Mouse (Mus musculus) cerebellum, postnatal 10 days (tissue): ENCODE measurements around the gene Lgals4.

Source experiments
- DNase-seq, 2 experiments: peaks; one replicate each; pipeline ENCODE4 v3.0.0; 2021; ENCODE audit warnings: mixed read lengths in 2 of 2

Gene Lgals4

DNA sequence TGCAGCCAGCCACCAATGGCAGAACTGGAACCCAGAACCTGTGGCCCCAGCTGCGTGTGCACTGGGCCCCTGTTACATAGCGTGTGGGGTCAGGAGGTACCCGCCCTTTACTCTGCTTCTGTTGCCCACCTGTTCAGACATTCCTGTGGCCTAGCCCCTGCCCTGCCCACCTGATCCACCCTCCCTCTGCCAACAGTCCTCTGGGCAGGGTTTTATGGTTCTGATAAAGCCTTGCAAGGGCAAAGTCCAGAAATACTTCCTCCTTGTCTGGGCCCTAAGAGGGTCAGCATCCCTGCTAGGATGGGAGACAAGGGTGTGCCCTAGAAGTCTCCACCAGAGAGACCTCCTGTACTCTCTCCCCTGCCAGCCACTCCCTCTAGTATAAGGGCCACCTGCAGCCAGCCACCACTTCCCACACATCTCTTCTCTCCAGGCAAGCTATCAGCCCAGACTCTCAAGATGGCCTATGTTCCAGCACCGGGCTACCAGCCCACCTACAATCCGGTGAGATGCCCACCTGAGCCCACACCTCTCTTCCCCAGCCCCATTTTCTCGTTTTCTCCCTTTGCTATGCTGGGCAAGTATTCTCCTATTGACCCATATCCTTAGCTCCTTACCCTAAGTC lies at the start of gene Lgals4:
Gene Lgals4 (plus strand): TSS at position 132 of the 625 bp plus-strand sequence.
- DNase-seq: no peak

DNA sequence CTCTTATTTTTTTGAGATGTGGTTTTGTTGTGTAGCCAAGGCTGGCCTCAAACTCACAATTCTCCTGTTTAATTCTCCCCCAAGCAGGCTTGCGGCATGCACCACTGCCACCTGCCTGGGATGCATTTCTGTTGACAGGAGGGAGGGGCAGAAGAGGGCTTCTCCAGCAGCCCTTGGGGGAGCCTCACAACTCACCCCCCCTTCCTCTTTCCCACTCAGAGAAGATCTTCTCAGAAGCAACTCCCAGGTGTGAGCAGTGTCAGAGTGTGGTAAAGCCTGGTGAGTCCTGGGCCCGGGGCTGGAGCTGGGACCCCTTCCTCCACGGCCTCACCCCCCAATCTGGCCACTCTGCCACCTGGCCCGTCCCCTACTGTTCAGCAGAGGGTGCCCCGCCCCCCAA lies 48.5 kb upstream of the Lgals4 start:
- DNase-seq: no peak

- DNase-seq: no peak
Observed at GRCm38 (mm10) chr7:28787884-28788283, 45.8 kb upstream of the Lgals4 start.

- no peak for DNase-seq
Observed at GRCm38 (mm10) chr7:28788307-28789195, 45.1 kb upstream of the Lgals4 start, which contains the start of gene Rinl. TSS of gene Rinl (plus strand) at chr7:28788969.

GRCm38 (mm10) chr7:28789235-28789634 lies 44.4 kb upstream of the Lgals4 start:
- no peak for DNase-seq

DNA sequence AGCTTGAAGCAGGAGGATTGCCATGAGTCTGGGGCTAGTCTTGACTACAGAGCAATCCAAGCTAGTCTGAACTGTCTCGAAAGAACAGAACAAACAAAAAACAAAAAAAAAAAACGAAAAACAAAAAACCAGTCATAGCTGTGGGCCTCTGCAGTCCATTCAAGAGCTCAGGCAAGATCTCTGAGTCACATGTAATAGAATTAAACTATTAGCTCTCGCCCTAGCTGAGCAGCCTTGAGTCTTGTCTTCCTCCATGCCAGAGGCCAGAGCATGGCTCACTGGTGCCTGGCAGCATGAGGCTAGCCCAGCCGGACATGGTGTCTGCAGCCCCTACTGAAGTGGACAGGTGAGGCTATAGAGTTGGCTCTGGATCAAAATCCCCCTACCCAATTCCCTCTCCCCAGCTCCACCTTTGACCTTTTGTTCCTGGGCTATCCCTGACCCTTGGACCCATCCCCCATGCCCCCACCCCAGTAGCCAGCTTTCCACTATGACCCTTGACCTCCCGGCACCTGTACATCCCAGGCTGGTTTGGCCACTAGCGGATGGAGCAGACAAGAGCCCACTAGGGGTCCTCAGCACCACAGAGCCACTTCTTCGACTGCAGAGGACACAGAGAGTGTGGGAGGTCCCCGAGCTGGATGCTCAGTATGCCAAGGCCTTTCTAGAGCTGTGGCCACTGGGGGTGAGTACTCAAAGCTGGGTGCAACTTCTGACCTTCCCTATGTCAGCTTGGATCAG lies 43.4 kb upstream of the Lgals4 start:
- DNase-seq: no peak

DNA sequence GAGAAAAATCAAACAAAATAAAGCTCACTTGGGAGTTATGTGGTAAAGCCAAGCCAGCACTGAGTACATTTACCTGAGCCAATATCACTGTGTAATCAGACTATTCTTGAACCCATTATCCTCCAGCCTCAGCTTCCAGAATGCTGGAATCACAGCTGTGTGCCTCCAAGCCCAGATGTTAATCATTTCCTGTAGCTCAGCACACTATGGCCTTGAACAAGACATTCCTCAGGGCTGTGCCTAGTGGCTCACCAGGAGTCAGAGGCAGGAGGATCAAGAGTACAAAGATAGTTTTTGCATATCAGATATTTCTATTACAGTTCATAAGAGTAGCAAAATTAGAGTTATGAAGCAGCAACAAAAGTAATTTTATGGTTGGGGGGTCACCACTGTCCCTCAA lies 41.9 kb upstream of the Lgals4 start:
- DNase-seq: no peak

GRCm38 (mm10) chr7:28792391-28793185 lies 41.1 kb upstream of the Lgals4 start:
- DNase-seq: no peak

- peak in 1 of 2 experiments; percentile 48 for DNase-seq
Observed at GRCm38 (mm10) chr7:28793834-28794233, 39.8 kb upstream of the Lgals4 start.

- no peak for DNase-seq
Observed at GRCm38 (mm10) chr7:28794496-28794895, 39.2 kb upstream of the Lgals4 start.

DNA sequence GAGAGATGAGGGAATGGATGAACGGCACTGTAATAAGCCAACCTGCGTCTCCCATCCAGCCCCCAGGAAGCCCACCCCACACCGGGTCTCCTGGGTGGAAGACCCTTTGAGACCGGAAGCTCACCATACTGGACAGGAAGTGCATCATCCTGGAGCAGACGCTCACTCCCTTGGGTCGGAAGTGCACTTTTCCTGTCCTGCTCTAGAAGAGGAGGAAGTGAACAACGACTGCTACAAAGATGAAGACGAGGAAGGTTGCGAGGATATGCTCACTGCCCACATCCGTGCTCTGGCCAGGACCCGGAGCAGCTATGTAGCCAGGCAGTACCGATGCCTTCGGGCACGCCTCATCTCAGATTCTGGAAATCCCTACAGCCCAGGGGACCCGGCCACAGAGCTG lies 37.8 kb upstream of the Lgals4 start:
- no peak for DNase-seq

GRCm38 (mm10) chr7:28796562-28796975 lies 37.1 kb upstream of the Lgals4 start:
- DNase-seq: peak; percentile 89 to 91

DNA sequence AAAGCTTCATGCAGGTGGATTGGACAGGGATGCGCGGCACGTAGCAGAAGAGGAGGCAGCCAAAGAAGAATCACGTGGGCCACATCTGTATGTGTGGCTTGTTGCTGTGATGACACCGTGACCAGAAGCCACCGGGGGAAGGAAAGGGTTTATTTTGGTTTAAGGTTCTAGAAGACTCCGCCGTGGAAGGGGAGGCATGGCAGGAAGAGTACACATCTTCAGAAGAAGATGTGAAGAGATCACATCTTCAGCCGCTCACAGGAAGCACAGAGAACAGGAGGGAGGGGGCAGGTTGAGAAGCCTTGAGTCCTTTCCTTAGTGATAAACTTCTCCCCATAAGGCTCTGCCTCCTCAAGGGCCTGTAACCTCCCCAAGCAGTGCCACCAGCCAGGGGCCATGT lies 33.7 kb upstream of the Lgals4 start:
- no peak for DNase-seq

GRCm38 (mm10) chr7:28801451-28801850 lies 32.2 kb upstream of the Lgals4 start:
- no peak for DNase-seq

GRCm38 (mm10) chr7:28801901-28802670 lies 31.6 kb upstream of the Lgals4 start:
- DNase-seq: peak; percentile 14 to 22

DNA sequence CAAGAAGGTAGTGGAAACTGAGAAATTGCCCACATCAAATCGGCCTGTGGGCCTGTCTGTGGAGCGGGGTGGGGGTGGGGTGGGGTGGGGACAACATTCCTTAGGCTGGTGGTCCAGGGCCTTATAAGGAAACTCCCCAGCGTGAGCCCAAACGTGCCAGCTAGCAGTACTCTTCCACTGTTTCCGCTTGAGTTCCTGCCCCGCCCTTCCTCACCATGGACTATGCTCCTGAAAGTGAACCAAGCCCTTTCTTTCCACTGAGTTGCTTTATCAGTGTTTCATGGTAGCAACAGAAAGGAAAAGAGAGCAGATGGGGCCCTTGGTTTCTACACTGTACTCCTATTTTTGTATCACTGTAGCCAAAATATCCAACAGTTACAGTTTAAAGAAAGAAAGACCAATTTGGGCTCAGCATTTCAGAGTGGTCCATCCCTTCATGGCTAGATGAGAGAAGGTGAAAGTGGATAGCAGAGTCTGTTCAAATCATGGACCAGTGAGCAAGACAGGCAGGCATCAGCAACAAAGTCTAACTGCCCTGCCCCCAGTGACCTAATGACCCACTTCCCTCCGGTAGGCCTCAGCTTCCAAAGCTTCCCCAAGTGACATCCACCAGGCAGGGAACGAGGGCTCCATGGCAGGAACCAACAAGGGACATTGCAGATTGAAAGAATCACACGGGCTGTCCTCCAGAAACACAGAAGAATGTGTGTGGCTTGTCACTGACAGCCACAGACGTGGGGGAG lies 30.6 kb upstream of the Lgals4 start:
- DNase-seq: peak; percentile 19 to 30

DNA sequence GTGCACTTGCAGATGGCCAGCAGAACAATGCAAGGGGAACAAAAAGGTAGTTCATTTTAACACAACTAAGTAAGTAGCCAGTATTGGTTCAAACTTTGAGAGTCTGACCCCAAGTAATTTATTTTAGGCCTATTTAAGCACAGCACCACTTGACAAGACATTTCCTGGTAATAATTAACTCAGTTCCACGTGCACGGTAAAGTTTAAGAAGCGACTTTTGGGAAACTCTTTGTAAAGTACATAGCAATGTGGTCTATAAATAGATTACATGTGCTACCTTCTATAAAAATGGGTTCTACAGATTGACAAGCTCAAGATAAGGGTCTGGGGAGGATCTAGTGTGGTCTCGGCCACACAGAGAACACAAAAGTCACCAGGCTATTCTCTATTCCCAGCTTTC lies 29.9 kb upstream of the Lgals4 start:
- no peak for DNase-seq

DNA sequence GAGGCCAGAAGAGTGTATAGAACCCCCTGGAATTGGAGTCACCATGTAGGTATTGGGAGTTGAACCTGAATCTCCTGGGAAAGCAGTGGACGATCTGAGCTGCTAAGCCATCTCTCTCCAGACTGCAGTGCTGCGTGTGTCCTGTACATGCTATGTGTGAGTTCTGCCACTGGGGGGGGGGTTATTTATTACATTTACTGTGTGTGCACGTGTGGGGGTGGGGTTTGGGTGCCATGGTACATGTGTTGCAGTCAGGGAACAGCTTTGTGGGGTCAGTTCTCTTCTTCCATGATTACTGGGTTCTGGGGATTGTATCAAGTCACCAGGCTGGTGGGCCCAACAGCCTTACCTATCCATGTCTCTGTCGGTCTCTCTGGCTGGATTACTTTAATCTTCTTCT lies 26.8 kb upstream of the Lgals4 start:
- peak; percentile 54 to 62 for DNase-seq

DNA sequence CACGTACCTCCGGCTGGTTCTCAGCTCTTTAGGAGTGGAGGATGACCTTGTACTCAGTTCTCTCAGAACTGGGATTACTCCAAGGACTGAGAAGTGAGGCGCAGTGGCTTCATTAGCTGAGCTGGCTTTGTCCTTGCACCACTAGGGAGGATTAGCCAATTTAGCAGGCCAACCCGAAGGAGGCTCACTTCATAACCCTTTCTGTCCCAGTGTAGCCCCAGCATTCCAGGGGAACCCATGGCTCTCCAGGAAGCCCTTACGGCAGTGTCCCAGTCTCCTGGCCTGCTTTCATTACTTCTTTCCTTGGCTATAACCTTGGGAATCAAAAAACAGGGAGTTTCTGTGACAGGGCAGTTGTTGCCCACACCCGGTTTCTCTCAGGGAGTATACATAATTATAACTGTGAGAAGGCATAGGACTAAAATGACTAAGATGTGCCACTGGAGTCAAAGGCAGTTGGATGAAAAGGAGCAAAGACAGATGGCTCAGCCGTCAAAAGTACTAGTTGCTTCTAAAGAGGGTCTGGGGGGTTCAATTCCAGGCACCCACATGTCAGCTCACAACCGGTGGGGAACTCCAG lies 25.9 kb upstream of the Lgals4 start:
- DNase-seq: peak; percentile 31 to 40

DNA sequence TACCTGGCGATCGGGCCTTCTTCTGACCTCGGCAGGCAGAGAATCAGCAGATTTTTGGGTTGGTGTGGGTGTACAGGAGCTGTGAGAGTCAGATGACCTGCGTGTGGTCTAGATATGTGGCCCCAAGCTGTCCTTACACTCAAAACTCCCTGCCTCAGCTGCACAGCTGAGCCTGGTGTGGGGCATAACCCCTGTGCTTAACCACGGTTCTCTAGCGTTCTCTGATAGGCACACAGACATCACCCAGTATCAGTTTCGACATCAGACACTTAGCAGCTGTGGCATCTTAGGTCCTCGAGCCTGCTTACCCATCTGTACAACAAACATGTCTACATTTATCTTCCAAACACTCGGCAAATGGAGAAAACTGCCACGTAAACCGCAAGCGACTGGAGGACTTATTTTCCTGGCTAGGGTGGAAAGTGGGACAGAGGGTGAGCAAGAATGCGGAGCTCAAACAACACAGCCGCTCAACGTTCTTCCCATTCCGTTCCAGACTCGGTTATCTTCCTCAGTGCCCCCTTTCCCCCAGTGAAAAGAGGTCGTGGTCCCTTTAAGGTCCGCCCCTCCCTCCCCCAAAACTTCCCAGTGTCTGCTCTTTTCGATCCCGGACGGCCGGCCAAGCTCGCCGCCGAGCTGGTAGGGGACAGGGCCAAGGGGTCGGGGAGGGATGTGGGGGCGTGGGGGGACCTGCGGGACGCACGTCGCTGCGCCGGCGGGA lies 25.3 kb upstream of the Lgals4 start, which contains the start of gene Hnrnpl:
Gene Hnrnpl (plus strand): TSS at position 321 of the 721 bp plus-strand sequence.
- DNase-seq: no peak
